Mouse (Mus musculus): ENCODE measurements at regions not wholly inside any gene's neighbourhood (a gene's known extent, or its start where the extent isn't known, plus 50 kb on each side); places are given as distances from the start of the nearest gene placed in this dataset.
A peak's percentile ranks its signal among the peaks of the same experiment; 100 is the strongest.
"Not testable (repeated sequence)": the region's sequence is repeated elsewhere in the genome, so short reads cannot be mapped to it uniquely, and the experiment has no call there.

- DNase-seq, result no peak
These were observed 562.3 kb downstream of the Cdh11 start for GRCm38 (mm10) chr8:102223097-102223496.

GRCm38 (mm10) chr8:102205633-102206032, 579.8 kb downstream of the Cdh11 start:
- no peak for DNase-seq

GRCm38 (mm10) chr8:102159541-102160197, 625.8 kb downstream of the Cdh11 start:
- DNase-seq, result no peak

- DNase-seq, result no peak
These were observed 666.8 kb downstream of the Cdh11 start for GRCm38 (mm10) chr8:102118657-102119056.

- no peak for DNase-seq
These were observed 668.5 kb downstream of the Cdh11 start for GRCm38 (mm10) chr8:102116846-102117403.

- no peak for DNase-seq
These were observed 681.7 kb downstream of the Cdh11 start for GRCm38 (mm10) chr8:102103773-102104172.

- no peak for DNase-seq
These were observed 688.7 kb downstream of the Cdh11 start for GRCm38 (mm10) chr8:102096726-102097125.

GRCm38 (mm10) chr8:102085927-102086326, 699.5 kb downstream of the Cdh11 start:
- DNase-seq, result peak; percentile 26

- no peak for DNase-seq
These were observed 709.8 kb downstream of the Cdh11 start for GRCm38 (mm10) chr8:102075611-102076010.

GRCm38 (mm10) chr8:102064137-102064536, 721.3 kb downstream of the Cdh11 start:
- no peak for DNase-seq

- DNase-seq, result no peak
These were observed 732.0 kb downstream of the Cdh11 start for GRCm38 (mm10) chr8:102053429-102053828.

- DNase-seq, result no peak
These were observed 758.2 kb downstream of the Cdh11 start for GRCm38 (mm10) chr8:102026956-102027927.

GRCm38 (mm10) chr8:102024472-102024871, 761.0 kb downstream of the Cdh11 start:
- no peak for DNase-seq

GRCm38 (mm10) chr8:102017776-102018175, 767.7 kb downstream of the Cdh11 start:
- no peak for DNase-seq

- DNase-seq, result peak; percentile 26
These were observed 785.0 kb downstream of the Cdh11 start for GRCm38 (mm10) chr8:102000326-102001016.

GRCm38 (mm10) chr8:101996761-101997160, 788.7 kb downstream of the Cdh11 start:
- not testable (repeated sequence) for DNase-seq

- DNase-seq, result no peak
These were observed 828.6 kb downstream of the Cdh11 start for GRCm38 (mm10) chr8:101956832-101957231.

- no peak for DNase-seq
These were observed 834.8 kb downstream of the Cdh11 start for GRCm38 (mm10) chr8:101950599-101950998.

GRCm38 (mm10) chr8:101937859-101938258, 847.6 kb downstream of the Cdh11 start:
- DNase-seq, result no peak

- DNase-seq, result no peak
These were observed 871.8 kb downstream of the Cdh11 start for GRCm38 (mm10) chr8:101913665-101914064.
